Mouse (Mus musculus) olfactory bulb, adult 2 months (tissue): Measurements from ENCODE around the gene Thsd4. TPM values are rescaled to one million over a fixed set of nuclear protein-coding genes. Genes with fewer than 3 reads are reported as not detected.

Source experiments
- H3K27ac ChIP-seq: fragments of 200-500 bp; 2 replicates; pipeline ENCODE4 v1.5.1; 2012; ENCODE audit warnings: low read depth, low read length; ENCODE audit not compliant: insufficient read depth
- H3K4me1 ChIP-seq: fragments of 200-500 bp; 2 replicates; pipeline ENCODE4 v1.6.1; 2012; ENCODE audit warnings: low read length; ENCODE audit not compliant: control insufficient read depth, insufficient read depth
- H3K4me3 ChIP-seq: fragments of 200-500 bp; 2 replicates; pipeline ENCODE4 v1.5.1; 2012; ENCODE audit warnings: mild to moderate bottlenecking, low read depth, low read length, moderate library complexity; ENCODE audit not compliant: insufficient read depth
- CTCF ChIP-seq: fragments of 200-500 bp; IDR thresholded peaks from 2 replicates; pipeline ENCODE4 v1.5.1; 2012; ENCODE audit warnings: low read depth, mild to moderate bottlenecking, low read length, moderate library complexity; ENCODE audit not compliant: insufficient read depth
- POLR2A ChIP-seq: fragments of 200-500 bp; IDR thresholded peaks from 2 replicates; pipeline ENCODE4 v1.6.1; 2012; ENCODE audit warnings: mild to moderate bottlenecking, low read depth, low read length, moderate library complexity; ENCODE audit not compliant: insufficient read depth
- WGBS: fragments of 180-500 bp; shearing (Covaris S2); methylation state at CpG from one replicate; pipeline ENCODE4 v1.1.7; 2018; 5-methylcytosine and 5-hydroxymethylcytosine counted together
- polyA plus RNA-seq: library from polyadenylated mRNA; stranded (reverse); fragments of >200 nt; gene quantifications from 2 replicates; pipeline ENCODE4 v1.2.4, GENCODE M21; 2012; ENCODE audit warnings: low replicate concordance; ENCODE audit not compliant: missing spikeins, insufficient read depth, insufficient read length

The Thsd4 gene
- polyA plus RNA-seq, 1 experiment, result not detected

- H3K4me1 ChIP-seq, result peaks cover 5% of the 10 kb centered on the region
- no peak overlapping the region for H3K27ac ChIP-seq
- WGBS, result 77% methylated on average over 6 of the region's 6 CpGs
- TF ChIP-seq CTCF (no peak), POLR2A (no peak)
- no peak overlapping the region for H3K4me3 ChIP-seq
Observed at GRCm38 (mm10) chr9:60502220-60502619, 19.6 kb downstream of the Thsd4 start.

- H3K4me1 ChIP-seq, result peaks cover 4% of the 10 kb centered on the region
- no peak overlapping the region for H3K4me3 ChIP-seq
- TF ChIP-seq POLR2A (no peak), CTCF (no peak)
- 79% methylated on average over 5 of the region's 5 CpGs for WGBS
- H3K27ac ChIP-seq, result no peak overlapping the region
Observed at GRCm38 (mm10) chr9:60501504-60502179, 20.2 kb downstream of the Thsd4 start.

- no peak overlapping the region for H3K27ac ChIP-seq
- no peak overlapping the region for H3K4me3 ChIP-seq
- 84% methylated on average over 16 of the region's 16 CpGs for WGBS
- H3K4me1 ChIP-seq, result 0 out of 2 replicates have a peak, but pooled peaks cover 2% of the 10 kb centered on the region
- TF ChIP-seq CTCF (no peak), POLR2A (no peak)
Observed at GRCm38 (mm10) chr9:60492275-60492974, 29.4 kb downstream of the Thsd4 start.

- TF ChIP-seq CTCF, result no peak
- no peak for TF ChIP-seq POLR2A
- no peak overlapping the region for H3K4me3 ChIP-seq
- H3K27ac ChIP-seq, result no peak overlapping the region
- WGBS, result 74% methylated on average over 16 of the region's 16 CpGs
- H3K4me1 ChIP-seq, result 0 out of 2 replicates have a peak, but pooled peaks cover 2% of the 10 kb centered on the region
Observed at GRCm38 (mm10) chr9:60491489-60492100, 30.3 kb downstream of the Thsd4 start.

DNA sequence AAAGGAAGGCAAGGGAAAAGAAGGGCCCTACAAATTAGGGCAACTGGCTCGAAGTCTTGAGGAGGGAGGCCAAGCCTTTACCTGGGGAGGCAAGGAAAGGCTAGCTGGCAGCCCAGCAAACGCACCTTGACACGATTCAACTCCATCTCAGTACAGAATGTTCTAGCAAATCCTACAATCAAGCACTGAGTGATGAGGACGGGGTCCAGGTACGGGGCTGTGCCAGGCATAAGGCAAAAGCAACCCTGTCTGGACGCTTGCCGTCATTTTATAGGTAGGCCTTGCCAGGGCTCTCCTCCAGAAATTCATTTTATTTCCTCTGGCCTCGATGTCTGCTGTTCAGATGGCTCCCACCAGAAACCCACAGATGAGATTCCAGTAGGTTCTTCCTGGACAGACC is 30.8 kb downstream of the Thsd4 start:
- Histone ChIP-seq H3K4me1 (0 out of 2 replicates have a peak, but pooled peaks cover 2% of the 10 kb centered on the region), H3K4me3 (no peak overlapping the region), H3K27ac (no peak overlapping the region)
- TF ChIP-seq POLR2A (no peak), CTCF (no peak)
- 90% methylated on average over 8 of the region's 8 CpGs for WGBS

DNA sequence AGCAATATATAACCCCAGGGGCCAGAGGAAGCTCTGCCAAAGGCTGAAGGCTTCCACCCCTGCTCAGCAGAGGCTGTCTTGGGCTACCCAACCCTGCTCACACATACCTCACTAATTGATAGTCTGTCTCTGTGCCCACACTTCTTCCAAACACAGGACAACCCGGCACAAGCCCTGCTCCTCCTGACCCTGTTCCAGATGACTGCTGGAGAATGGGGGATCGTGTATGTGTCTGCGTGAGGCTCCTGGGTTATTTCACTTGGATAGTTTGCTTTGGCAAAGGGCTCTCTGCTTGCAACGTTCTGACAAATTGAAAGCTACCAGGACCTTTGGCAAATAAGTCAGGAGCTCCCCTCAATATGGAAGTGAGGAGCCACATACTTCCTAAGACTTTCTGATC is 33.0 kb downstream of the Thsd4 start:
- WGBS, result 54% methylated on average over 4 of the region's 4 CpGs
- Histone ChIP-seq H3K4me1 (0 out of 2 replicates have a peak, but pooled peaks cover 2% of the 10 kb centered on the region), H3K27ac (no peak overlapping the region), H3K4me3 (no peak overlapping the region)
- no peak for TF ChIP-seq CTCF
- no peak for TF ChIP-seq POLR2A

- TF ChIP-seq CTCF, result no peak
- no peak for TF ChIP-seq POLR2A
- H3K4me3 ChIP-seq, result no peak overlapping the region
- H3K4me1 ChIP-seq, result no peaks in the 10 kb centered on the region
- WGBS, result 83% methylated on average over 4 of the region's 4 CpGs
- H3K27ac ChIP-seq, result no peak overlapping the region
Observed at GRCm38 (mm10) chr9:60482165-60482564, 39.7 kb downstream of the Thsd4 start.

- no peak overlapping the region for H3K27ac ChIP-seq
- H3K4me1 ChIP-seq, result no peaks in the 10 kb centered on the region
- 36% methylated on average over 3 of the region's 3 CpGs for WGBS
- H3K4me3 ChIP-seq, result no peak overlapping the region
- TF ChIP-seq POLR2A, result no peak
- TF ChIP-seq CTCF, result no peak
Observed at GRCm38 (mm10) chr9:60480052-60480451, 41.8 kb downstream of the Thsd4 start.

GRCm38 (mm10) chr9:60478806-60479205 is 43.0 kb downstream of the Thsd4 start:
- 65% methylated on average over 6 of the region's 6 CpGs for WGBS
- Histone ChIP-seq H3K4me3 (no peak overlapping the region), H3K27ac (no peak overlapping the region), H3K4me1 (no peaks in the 10 kb centered on the region)
- TF ChIP-seq POLR2A (no peak), CTCF (no peak)
